24 mouse cellular contexts compared by ENCODE assay signal in the genomic region with DNA sequence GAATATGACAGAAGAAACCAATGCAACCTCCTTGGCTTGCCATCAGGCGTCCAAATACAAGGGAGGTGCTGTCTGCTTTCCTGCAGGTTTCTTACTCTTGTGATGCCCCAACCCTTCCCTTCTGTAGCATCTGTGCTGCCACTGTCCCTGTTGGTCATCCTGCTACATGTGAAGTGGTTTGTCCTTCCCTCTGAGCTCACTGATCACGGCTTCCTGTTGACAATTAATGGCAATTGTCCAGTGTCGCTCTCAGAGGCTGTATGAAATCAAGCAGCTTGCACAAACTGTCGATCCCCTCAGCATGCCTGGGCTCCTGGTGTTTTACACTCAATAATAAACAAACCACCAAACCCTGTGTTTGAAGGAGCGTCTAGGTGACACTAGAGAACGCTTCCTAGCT.
DNase-seq lines count a peak whose midpoint lies in the region; ATAC-seq and TF ChIP-seq lines count a peak whose summit lies in the region.
"Had no signal": no experiment of that assay in that cellular context is flagged by ENCODE, and none has a peak within 500 bp of the region (broad histone marks: within the 10 kb centered on the region; RNA-seq: fewer than 3 reads in every experiment).

No protein-coding gene starts in this region.

- WGBS in heart, embryonic 10.5 days, result 70% methylated on average over 6 of the region's 6 CpGs
- WGBS in hindbrain, embryonic 16.5 days, result 69% methylated on average over 6 of the region's 6 CpGs
- 73% methylated on average over 6 of the region's 6 CpGs for WGBS in hindbrain, embryonic 12.5 days
- 60% methylated on average over 6 of the region's 6 CpGs for WGBS in lung, embryonic 14.5 days

- ATAC-seq in hindbrain, embryonic 16.5 days, result 0 out of 2 replicates have a peak, but pooled peaks have one; percentile 11
- no peak for ATAC-seq in hindbrain, embryonic 12.5 days (ENCODE audit: low FRiP score)
- no peak for ATAC-seq in lung, embryonic 14.5 days (ENCODE audit: insufficient read depth)
- ATAC-seq: activated CD4-positive, CD25-positive, alpha-beta regulatory T cell, adult 4 months; forebrain, embryonic 13.5 days; forebrain, embryonic 16.5 days; inflammation-experienced regulatory T-cells, adult 6 months; intestine, embryonic 16.5 days had no signal

- peak; percentile 42 to 51 for DNase-seq in cerebellum, postnatal 10 days
- DNase-seq in cerebellum, adult 9-11 months, result no peak
- peak; percentile 30 to 42 for DNase-seq in heart, adult 18-20 months
- DNase-seq in heart, embryonic 10.5 days (ENCODE audit: low spot score), result no peak
- peak; percentile 15 for DNase-seq in lung, embryonic 14.5 days
- no peak for DNase-seq in lung, postnatal 14 days
- DNase-seq: adrenal gland, adult 8-10 months; adrenal gland, postnatal 25 days; cerebellum, adult 11-12 months; cerebellum, adult 9-10 months; gastrocnemius, postnatal 10 days; gastrocnemius, postnatal 36 days; kidney, adult 18-20 months had no signal

- H3K9ac ChIP-seq in hindbrain, embryonic 16.5 days (ENCODE audit: low read depth, low read length), result no peak overlapping the region
- no peak overlapping the region for H3K9ac ChIP-seq in hindbrain, embryonic 12.5 days
- no peak overlapping the region for H3K9ac ChIP-seq in lung, embryonic 14.5 days
- H3K9ac ChIP-seq: forebrain, embryonic 13.5 days; heart, embryonic 13.5 days; hindbrain, embryonic 15.5 days had no signal

- H3K27ac ChIP-seq in heart, embryonic 10.5 days, result no peak overlapping the region
- H3K27ac ChIP-seq in hindbrain, embryonic 16.5 days (ENCODE audit: low read depth, low read length), result no peak overlapping the region
- no peak overlapping the region for H3K27ac ChIP-seq in hindbrain, embryonic 12.5 days
- H3K27ac ChIP-seq in lung, embryonic 14.5 days (ENCODE audit: low read depth), result no peak overlapping the region
- H3K27ac ChIP-seq: forebrain, embryonic 10.5 days; forebrain, embryonic 13.5 days; heart, embryonic 13.5 days; hindbrain, embryonic 10.5 days; hindbrain, embryonic 15.5 days had no signal

- no peaks in the 10 kb centered on the region for H3K27me3 ChIP-seq in heart, embryonic 10.5 days (ENCODE audit: insufficient read depth, poor library complexity, severe bottlenecking)
- H3K27me3 ChIP-seq in hindbrain, embryonic 16.5 days (replicated peaks; ENCODE audit: control insufficient read depth, insufficient read depth, low read length), result no peaks in the 10 kb centered on the region
- no peaks in the 10 kb centered on the region for H3K27me3 ChIP-seq in hindbrain, embryonic 12.5 days
- no peaks in the 10 kb centered on the region for H3K27me3 ChIP-seq in lung, embryonic 14.5 days (ENCODE audit: insufficient read depth, low read length)
- H3K27me3 ChIP-seq: forebrain, embryonic 13.5 days; heart, embryonic 13.5 days; hindbrain, embryonic 15.5 days had no signal

- no peaks in the 10 kb centered on the region for H3K4me1 ChIP-seq in heart, embryonic 10.5 days
- no peaks in the 10 kb centered on the region for H3K4me1 ChIP-seq in hindbrain, embryonic 16.5 days (ENCODE audit: control insufficient read depth, insufficient read depth, low read depth, low read length)
- H3K4me1 ChIP-seq in hindbrain, embryonic 12.5 days, result no peaks in the 10 kb centered on the region
- no peaks in the 10 kb centered on the region for H3K4me1 ChIP-seq in lung, embryonic 14.5 days (ENCODE audit: insufficient read depth)
- H3K4me1 ChIP-seq: forebrain, embryonic 10.5 days; forebrain, embryonic 13.5 days; hindbrain, embryonic 10.5 days; hindbrain, embryonic 15.5 days had no signal

- no peaks in the 10 kb centered on the region for H3K36me3 ChIP-seq in heart, embryonic 10.5 days
- H3K36me3 ChIP-seq in hindbrain, embryonic 16.5 days (ENCODE audit: control insufficient read depth, insufficient read depth, low read length), result 0 out of 2 replicates have a peak, but pooled peaks cover 2% of the 10 kb centered on the region
- no peaks in the 10 kb centered on the region for H3K36me3 ChIP-seq in hindbrain, embryonic 12.5 days
- H3K36me3 ChIP-seq in lung, embryonic 14.5 days (ENCODE audit: insufficient read depth), result peaks cover 10% of the 10 kb centered on the region; the same call in 1 of the 2 replicates
- H3K36me3 ChIP-seq: forebrain, embryonic 10.5 days; heart, embryonic 13.5 days; hindbrain, embryonic 10.5 days; hindbrain, embryonic 15.5 days had no signal

- TF ChIP-seq CTCF in lung, embryonic 14.5 days (IDR thresholded peaks at IDR 0.05; ENCODE audit: low read depth), result no peak

- H3K9me3 ChIP-seq in heart, embryonic 10.5 days, result no peaks in the 10 kb centered on the region
- no peaks in the 10 kb centered on the region for H3K9me3 ChIP-seq in hindbrain, embryonic 16.5 days (ENCODE audit: control insufficient read depth, low read length)
- H3K9me3 ChIP-seq in hindbrain, embryonic 12.5 days (replicated peaks), result no peaks in the 10 kb centered on the region
- H3K9me3 ChIP-seq in lung, embryonic 14.5 days (ENCODE audit: low read depth, low read length), result no peaks in the 10 kb centered on the region
- H3K9me3 ChIP-seq: forebrain, embryonic 10.5 days; forebrain, embryonic 13.5 days; heart, embryonic 13.5 days; hindbrain, embryonic 10.5 days; hindbrain, embryonic 15.5 days had no signal

- H3K4me3 ChIP-seq in heart, embryonic 10.5 days, result no peak overlapping the region
- H3K4me3 ChIP-seq in hindbrain, embryonic 16.5 days (ENCODE audit: low read length), result no peak overlapping the region
- no peak overlapping the region for H3K4me3 ChIP-seq in hindbrain, embryonic 12.5 days
- no peak overlapping the region for H3K4me3 ChIP-seq in lung, embryonic 14.5 days (ENCODE audit: low read depth, low read length)
- H3K4me3 ChIP-seq: forebrain, embryonic 10.5 days; forebrain, embryonic 13.5 days; heart, embryonic 13.5 days; hindbrain, embryonic 10.5 days; hindbrain, embryonic 15.5 days had no signal

- no peak overlapping the region for H3K4me2 ChIP-seq in hindbrain, embryonic 16.5 days (ENCODE audit: low read length)
- H3K4me2 ChIP-seq in hindbrain, embryonic 12.5 days (replicated peaks), result no peak overlapping the region
- no peak overlapping the region for H3K4me2 ChIP-seq in lung, embryonic 14.5 days
- H3K4me2 ChIP-seq: forebrain, embryonic 13.5 days; heart, embryonic 13.5 days; hindbrain, embryonic 15.5 days had no signal

Comparison
In these comparisons a context has a peak if more than half of its experiments do, and no peak if none do; other contexts are left out.
1. DNase-seq: peak in cerebellum, postnatal 10 days (2 of 2), heart, adult 18-20 months (2 of 2) and lung, embryonic 14.5 days (single experiment); none in cerebellum, adult 9-11 months (single experiment), heart, embryonic 10.5 days (single experiment) and lung, postnatal 14 days (single experiment).